Mouse (Mus musculus): Measurements from ENCODE around the gene Epn2. TPM values are rescaled to one million over a fixed set of nuclear protein-coding genes. Genes with fewer than 3 reads are reported as not detected.
"Not testable (repeated sequence)": the region's sequence is repeated elsewhere in the genome, so short reads cannot be mapped to it uniquely, and the experiment has no call there.

The Epn2 gene
- polyA plus RNA-seq, 1 experiment from 2014 or later = 20.5 TPM

GRCm38 (mm10) chr11:61592061-61592460 lies 12.6 kb upstream of the Epn2 start:
- H3K4me3 ChIP-seq = no peak overlapping the region
- no peaks in the 10 kb centered on the region for H3K36me3 ChIP-seq
- no peaks in the 10 kb centered on the region for H3K9me3 ChIP-seq
- no peaks in the 10 kb centered on the region for H3K27me3 ChIP-seq (replicated peaks)
- no peak for ATAC-seq (ENCODE audit: extremely low read depth, insufficient number of reproducible peaks, low FRiP score, low TSS enrichment)
- no peak overlapping the region for H3K9ac ChIP-seq
- no peak overlapping the region for H3K27ac ChIP-seq (replicated peaks)
- WGBS = 83% methylated on average over 3 of the region's 3 CpGs
- no peaks in the 10 kb centered on the region for H3K4me1 ChIP-seq
- no peak overlapping the region for H3K4me2 ChIP-seq

- Histone ChIP-seq H3K9me3 (no peaks in the 10 kb centered on the region), H3K4me1 (no peaks in the 10 kb centered on the region), H3K27me3 (replicated peaks) (no peaks in the 10 kb centered on the region), H3K27ac (replicated peaks) (0 out of 2 replicates have a peak overlapping the region, but pooled peaks have one; percentile 9), H3K4me2 (no peak overlapping the region), H3K36me3 (no peaks in the 10 kb centered on the region), H3K4me3 (no peak overlapping the region), H3K9ac (no peak overlapping the region)
- WGBS = 46% methylated on average over 7 of the region's 7 CpGs
- no peak for ATAC-seq (ENCODE audit: extremely low read depth, insufficient number of reproducible peaks, low FRiP score, low TSS enrichment)
These were observed 11.2 kb upstream of the Epn2 start for GRCm38 (mm10) chr11:61590516-61591213.

GRCm38 (mm10) chr11:61585421-61585820 lies 5.9 kb upstream of the Epn2 start:
- Histone ChIP-seq H3K27me3 (replicated peaks) (no peaks in the 10 kb centered on the region), H3K9ac (no peak overlapping the region), H3K4me2 (no peak overlapping the region), H3K27ac (replicated peaks) (no peak overlapping the region), H3K9me3 (no peaks in the 10 kb centered on the region), H3K36me3 (no peaks in the 10 kb centered on the region), H3K4me1 (no peaks in the 10 kb centered on the region), H3K4me3 (no peak overlapping the region)
- 61% methylated on average over 4 of the region's 4 CpGs for whole genome bisulfite sequencing
- no peak for ATAC-seq (ENCODE audit: extremely low read depth, insufficient number of reproducible peaks, low FRiP score, low TSS enrichment)

GRCm38 (mm10) chr11:61584830-61585229 lies 5.3 kb upstream of the Epn2 start:
- H3K9ac ChIP-seq = no peak overlapping the region
- no peak overlapping the region for H3K27ac ChIP-seq (replicated peaks)
- 66% methylated on average over 4 of the region's 4 CpGs for WGBS
- no peaks in the 10 kb centered on the region for H3K36me3 ChIP-seq
- H3K27me3 ChIP-seq (replicated peaks) = no peaks in the 10 kb centered on the region
- H3K4me1 ChIP-seq = no peaks in the 10 kb centered on the region
- H3K9me3 ChIP-seq = no peaks in the 10 kb centered on the region
- H3K4me2 ChIP-seq = no peak overlapping the region
- ATAC-seq (ENCODE audit: extremely low read depth, insufficient number of reproducible peaks, low FRiP score, low TSS enrichment) = no peak
- no peak overlapping the region for H3K4me3 ChIP-seq

GRCm38 (mm10) chr11:61584096-61584495 lies 4.6 kb upstream of the Epn2 start:
- Histone ChIP-seq H3K4me1 (no peaks in the 10 kb centered on the region), H3K4me2 (no peak overlapping the region), H3K27me3 (replicated peaks) (no peaks in the 10 kb centered on the region), H3K36me3 (no peaks in the 10 kb centered on the region), H3K9ac (no peak overlapping the region), H3K4me3 (no peak overlapping the region), H3K27ac (replicated peaks) (no peak overlapping the region), H3K9me3 (no peaks in the 10 kb centered on the region)
- WGBS = 77% methylated on average over 6 of the region's 6 CpGs
- no peak for ATAC-seq (ENCODE audit: extremely low read depth, insufficient number of reproducible peaks, low FRiP score, low TSS enrichment)

GRCm38 (mm10) chr11:61582808-61583207 lies 3.3 kb upstream of the Epn2 start:
- not testable (repeated sequence) for H3K27me3 ChIP-seq (replicated peaks); H3K9ac ChIP-seq; H3K4me1 ChIP-seq; H3K27ac ChIP-seq (replicated peaks); ATAC-seq (ENCODE audit: extremely low read depth, insufficient number of reproducible peaks, low FRiP score, low TSS enrichment); H3K4me3 ChIP-seq; H3K4me2 ChIP-seq; H3K36me3 ChIP-seq; H3K9me3 ChIP-seq
- 69% methylated on average over 4 of the region's 5 CpGs for WGBS

GRCm38 (mm10) chr11:61579878-61580381 lies 443 bp upstream of the Epn2 start:
- H3K4me2 ChIP-seq = peak overlapping the region; percentile 89
- H3K36me3 ChIP-seq = no peaks in the 10 kb centered on the region
- H3K4me1 ChIP-seq = peaks cover 29% of the 10 kb centered on the region
- no peaks in the 10 kb centered on the region for H3K9me3 ChIP-seq
- WGBS = 85% methylated on average over 7 of the region's 7 CpGs
- no peaks in the 10 kb centered on the region for H3K27me3 ChIP-seq (replicated peaks)
- ATAC-seq (ENCODE audit: extremely low read depth, insufficient number of reproducible peaks, low FRiP score, low TSS enrichment) = no peak
- peak overlapping the region; percentile 92 for H3K27ac ChIP-seq (replicated peaks)
- no peak overlapping the region for H3K9ac ChIP-seq
- peak overlapping the region; percentile 78 for H3K4me3 ChIP-seq

- no peak for ATAC-seq (ENCODE audit: extremely low read depth, insufficient number of reproducible peaks, low FRiP score, low TSS enrichment)
- H3K9me3 ChIP-seq = no peaks in the 10 kb centered on the region
- 2% methylated on average over 17 of the region's 17 CpGs for WGBS
- peak overlapping the region; percentile 78 for H3K4me3 ChIP-seq
- no peaks in the 10 kb centered on the region for H3K36me3 ChIP-seq
- peak overlapping the region; percentile 89 for H3K4me2 ChIP-seq
- H3K27me3 ChIP-seq (replicated peaks) = no peaks in the 10 kb centered on the region
- H3K27ac ChIP-seq (replicated peaks) = peak overlapping the region; percentile 92
- peaks cover 36% of the 10 kb centered on the region for H3K4me1 ChIP-seq
- peak overlapping the region; percentile 94 for H3K9ac ChIP-seq
These were observed 925 bp downstream of the Epn2 start for GRCm38 (mm10) chr11:61578541-61578982.

- H3K36me3 ChIP-seq = no peaks in the 10 kb centered on the region
- H3K4me2 ChIP-seq = peak overlapping the region; percentile 89
- no peak for ATAC-seq (ENCODE audit: extremely low read depth, insufficient number of reproducible peaks, low FRiP score, low TSS enrichment)
- no peaks in the 10 kb centered on the region for H3K27me3 ChIP-seq (replicated peaks)
- peaks cover 36% of the 10 kb centered on the region for H3K4me1 ChIP-seq
- peak overlapping the region; percentile 78 for H3K4me3 ChIP-seq
- no peak overlapping the region for H3K27ac ChIP-seq (replicated peaks)
- H3K9ac ChIP-seq = peak overlapping the region; percentile 94
- no peaks in the 10 kb centered on the region for H3K9me3 ChIP-seq
- WGBS = 14% methylated on average over 5 of the region's 5 CpGs
These were observed 1.5 kb downstream of the Epn2 start for GRCm38 (mm10) chr11:61577991-61578390.

GRCm38 (mm10) chr11:61577349-61577748 lies 2.1 kb downstream of the Epn2 start:
- no peak overlapping the region for H3K9ac ChIP-seq
- peaks cover 36% of the 10 kb centered on the region for H3K4me1 ChIP-seq
- peak overlapping the region; percentile 78; the same call in 1 of the 2 replicates for H3K4me3 ChIP-seq
- H3K4me2 ChIP-seq = peak overlapping the region; percentile 89
- ATAC-seq (ENCODE audit: extremely low read depth, insufficient number of reproducible peaks, low FRiP score, low TSS enrichment) = no peak
- H3K36me3 ChIP-seq = no peaks in the 10 kb centered on the region
- H3K27me3 ChIP-seq (replicated peaks) = no peaks in the 10 kb centered on the region
- no peak overlapping the region for H3K27ac ChIP-seq (replicated peaks)
- no peaks in the 10 kb centered on the region for H3K9me3 ChIP-seq

GRCm38 (mm10) chr11:61573266-61573665 lies 6.2 kb downstream of the Epn2 start:
- peaks cover 6% of the 10 kb centered on the region; the same call in 1 of the 2 replicates for H3K36me3 ChIP-seq
- WGBS = 70% methylated on average over 4 of the region's 4 CpGs
- no peak for ATAC-seq (ENCODE audit: extremely low read depth, insufficient number of reproducible peaks, low FRiP score, low TSS enrichment)

GRCm38 (mm10) chr11:61571225-61571624 lies 8.3 kb downstream of the Epn2 start:
- Histone ChIP-seq H3K27ac (replicated peaks) (no peak overlapping the region), H3K9ac (no peak overlapping the region), H3K4me2 (no peak overlapping the region), H3K36me3 (peaks cover 6% of the 10 kb centered on the region; the same call in 1 of the 2 replicates), H3K27me3 (replicated peaks) (no peaks in the 10 kb centered on the region), H3K4me1 (peaks cover 28% of the 10 kb centered on the region), H3K9me3 (peaks cover 6% of the 10 kb centered on the region; the same call in 1 of the 2 replicates), H3K4me3 (no peak overlapping the region)
- WGBS = 95% methylated on average over 3 of the region's 3 CpGs
- no peak for ATAC-seq (ENCODE audit: extremely low read depth, insufficient number of reproducible peaks, low FRiP score, low TSS enrichment)

More at GRCm38 (mm10) chr11:61573266-61573665, 6.2 kb downstream of the Epn2 start:
- Histone ChIP-seq H3K9ac (no peak overlapping the region), H3K27me3 (replicated peaks) (no peaks in the 10 kb centered on the region), H3K27ac (replicated peaks) (no peak overlapping the region), H3K4me3 (no peak overlapping the region), H3K4me1 (peaks cover 44% of the 10 kb centered on the region), H3K9me3 (peaks cover 6% of the 10 kb centered on the region; the same call in 1 of the 2 replicates), H3K4me2 (no peak overlapping the region)
